Mouse (Mus musculus) megakaryocyte-erythroid progenitor cell, adult 5 weeks (primary cell): ENCODE measurements around the gene Sync. TPM values are rescaled to one million over a fixed set of nuclear protein-coding genes. Genes with fewer than 3 reads are reported as not detected.

ENCODE experiments used
- polyA plus RNA-seq: library from polyadenylated mRNA; stranded (reverse); fragments of >175 nt; gene quantifications from 2 replicates; pipeline ENCODE4 v1.2.3, GENCODE M21; 2012

Sync gene
- polyA plus RNA-seq = not detected in 2 replicates

DNA sequence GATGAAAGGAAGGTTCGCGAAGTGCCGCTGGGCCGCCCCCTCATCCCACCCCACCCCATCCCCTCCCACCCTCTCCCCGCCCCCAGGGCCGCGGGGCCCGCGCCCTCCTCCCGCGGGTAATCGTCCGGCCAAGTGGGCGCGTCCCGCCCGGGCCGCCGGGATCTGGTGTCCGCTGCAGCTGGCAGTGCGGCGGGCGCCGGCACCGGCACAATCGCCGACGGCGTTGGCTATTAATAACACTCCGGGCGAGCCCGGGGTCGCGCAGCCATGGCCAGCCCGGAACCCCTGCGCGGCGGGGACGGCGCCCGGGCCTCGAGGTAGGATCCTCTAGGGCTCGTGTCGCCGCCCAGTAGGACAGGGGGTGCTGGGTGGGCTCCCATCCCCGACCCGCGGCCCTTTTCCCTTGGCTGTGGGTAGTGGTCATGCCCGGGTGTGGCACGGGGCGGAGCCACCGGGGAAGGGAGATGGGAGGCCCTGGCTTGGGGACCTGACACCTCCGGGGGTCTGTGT, at the start of gene Sync:
Gene Sync, plus strand, starts transcription at position 146 of the 510 bp plus-strand sequence.

DNA sequence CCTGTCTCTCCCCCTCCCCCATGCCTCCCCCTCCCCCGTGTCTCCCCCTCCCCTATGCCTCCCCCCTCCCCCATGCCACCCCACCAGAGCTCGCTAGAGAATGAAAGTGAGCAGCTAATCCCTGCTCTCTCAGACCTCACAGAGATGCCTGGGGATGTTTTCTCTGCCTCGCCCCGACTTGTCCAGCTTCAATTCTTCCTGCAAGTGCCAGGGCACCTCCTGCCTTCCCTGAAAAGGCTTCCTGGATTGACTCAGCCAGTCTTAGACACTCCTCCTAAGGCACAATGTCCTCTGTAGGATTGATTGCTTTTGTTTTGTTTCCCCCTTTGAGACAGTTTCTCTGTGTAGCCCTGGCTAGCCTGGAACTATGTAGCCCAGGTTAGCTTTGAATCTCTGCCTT, 26.2 kb upstream of the Sync start, which contains the start of gene C77080:
Gene C77080, minus strand, starts transcription at position 209 of the 400 bp plus-strand sequence.

DNA sequence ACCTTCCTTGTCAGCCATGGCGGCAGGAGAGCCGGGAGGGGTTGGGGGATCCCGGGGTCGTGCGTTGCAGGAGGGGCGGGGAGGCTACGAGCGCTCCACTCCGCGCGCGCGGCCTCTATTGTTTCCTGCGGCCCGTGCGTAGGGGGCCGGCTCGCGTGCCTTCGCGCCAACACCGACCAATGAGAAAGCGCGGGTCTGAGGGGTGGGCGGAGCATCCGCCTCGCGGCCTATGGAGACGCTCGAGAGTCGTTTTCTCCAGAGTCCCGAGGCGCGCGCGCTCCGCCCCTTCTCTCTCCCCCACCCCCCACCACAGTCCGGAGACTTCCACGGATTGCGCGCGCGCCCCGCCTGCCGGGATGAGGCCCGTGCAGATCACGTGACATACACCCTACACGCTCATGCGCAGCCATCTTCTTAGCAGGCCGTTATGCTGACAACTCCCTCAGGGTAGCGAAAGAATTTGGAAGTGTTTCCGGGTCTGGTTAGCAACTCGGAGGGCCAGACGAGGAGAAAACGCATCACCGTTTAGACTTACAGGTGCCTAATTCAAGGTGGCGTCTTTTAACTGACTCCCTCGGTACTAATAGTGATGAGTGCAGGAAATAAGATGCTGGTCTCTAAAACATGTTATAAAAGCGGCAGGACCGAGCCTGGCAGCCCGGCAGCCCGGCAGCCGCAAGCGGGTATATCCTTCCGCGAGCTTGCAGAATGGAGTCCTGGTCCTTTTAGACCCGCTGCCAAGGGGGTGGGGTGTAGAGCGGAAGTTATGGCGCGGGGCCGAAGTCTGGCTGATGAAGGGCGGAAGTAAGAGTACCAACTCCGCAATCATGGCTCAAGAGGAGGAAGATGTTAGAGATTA, 48.0 kb downstream of the Sync start, which contains the start of the genes Rbbp4 and Zbtb8os:
Gene Rbbp4, minus strand, starts transcription at position 155 of the 859 bp plus-strand sequence.
Gene Zbtb8os, plus strand, starts transcription at position 480 of the 859 bp plus-strand sequence.

Other genes starting within 250 kb of the Sync start
- 267 and 300 TPM in 2 replicates for gene Rnf19b, start 229.3 kb upstream of the Sync start, polyA plus RNA-seq
- gene Tmem54, start 182.1 kb upstream of the Sync start, polyA plus RNA-seq = 0.16 TPM in 1 of 2 replicates, not detected in the other
- gene Hpca, start 165.6 kb upstream of the Sync start, polyA plus RNA-seq = not detected in 2 replicates
- 0.03 TPM in 1 of 2 replicates, not detected in the other for gene Fndc5, start 150.6 kb upstream of the Sync start, polyA plus RNA-seq
- 1.2 and 2.1 TPM in 2 replicates for gene S100pbp, start 97.9 kb upstream of the Sync start, polyA plus RNA-seq
- 22.9 and 32.2 TPM in 2 replicates for gene Yars, start 97.9 kb upstream of the Sync start, polyA plus RNA-seq
- gene C77080, start 26.2 kb upstream of the Sync start, polyA plus RNA-seq = 5.6 and 6.0 TPM in 2 replicates
- 51.0 and 59.6 TPM in 2 replicates for gene Rbbp4, start 47.8 kb downstream of the Sync start, polyA plus RNA-seq
- gene Zbtb8os, start 48.1 kb downstream of the Sync start, polyA plus RNA-seq = 2.6 and 3.8 TPM in 2 replicates
- 3.2 and 3.7 TPM in 2 replicates for gene Zbtb8a, start 90.5 kb downstream of the Sync start, polyA plus RNA-seq
- not detected in 2 replicates for gene Zbtb8b, start 153.2 kb downstream of the Sync start, polyA plus RNA-seq
- 80.0 and 116 TPM in 2 replicates for gene Bsdc1, start 174.0 kb downstream of the Sync start, polyA plus RNA-seq
- gene Tssk3, start 203.4 kb downstream of the Sync start, polyA plus RNA-seq = not detected in 2 replicates
- gene Fam229a, start 203.6 kb downstream of the Sync start, polyA plus RNA-seq = 3.2 and 3.4 TPM in 2 replicates
- gene Marcksl1, start 226.0 kb downstream of the Sync start, polyA plus RNA-seq = 233 and 330 TPM in 2 replicates